Mouse (Mus musculus): ENCODE data around the gene Aldh1l1.

- TF ChIP-seq TAL1 (IDR thresholded peaks at IDR 0.05; ENCODE audit: low read length), result no peak
- no peak for TF ChIP-seq GATA1 (IDR thresholded peaks at IDR 0.05; ENCODE audit: low read length)
Measured at GRCm38 (mm10) chr6:90450179-90450578, 36.0 kb upstream of the Aldh1l1 start.
